In the genomic region with DNA sequence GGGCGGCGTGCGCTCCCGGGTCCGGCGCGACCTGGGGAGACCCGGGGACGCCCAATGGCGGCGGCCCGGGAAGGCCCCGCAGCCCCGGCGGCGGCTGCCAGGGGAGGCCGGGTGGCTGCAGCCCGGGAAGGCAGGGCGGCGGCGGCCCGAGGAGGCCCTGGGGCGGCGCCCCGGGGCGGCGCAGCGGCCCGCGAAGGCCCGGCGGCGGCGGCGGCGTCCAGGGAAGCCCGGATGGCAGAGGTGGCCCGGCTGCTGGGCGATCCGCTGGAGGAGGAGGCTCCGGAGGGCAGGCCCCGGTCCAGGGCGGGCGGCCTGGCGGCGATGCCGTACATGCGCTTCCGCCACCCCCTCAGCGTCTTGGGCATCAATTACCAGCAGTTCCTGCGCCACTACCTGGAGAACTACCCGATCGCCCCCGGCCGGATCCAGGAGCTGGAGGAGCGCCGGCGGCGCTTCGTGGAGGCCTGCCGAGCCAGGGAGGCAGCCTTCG, we compare ENCODE assay signal across 8 mouse cellular contexts. TPM values are rescaled to one million over a fixed set of nuclear protein-coding genes. Genes with fewer than 3 reads are reported as not detected.
A peak's percentile ranks its signal among the peaks of the same experiment; 100 is the strongest.
DNase-seq lines count a peak whose midpoint lies in the region; ATAC-seq and TF ChIP-seq lines count a peak whose summit lies in the region.

No protein-coding gene starts in this region.

- no peaks in the 10 kb centered on the region; the same call in 1 of the 2 replicates for H3K9me3 ChIP-seq in G1E (replicated peaks)
- H3K9me3 ChIP-seq in hindbrain, embryonic 12.5 days (replicated peaks): no peaks in the 10 kb centered on the region

- peak; percentile 65 for DNase-seq in G1E (ENCODE audit: low spot score)
- DNase-seq in cerebellum, adult 2 months: peak; percentile 71 to 79
- peak; percentile 51 to 56 for DNase-seq in layer of hippocampus, postnatal 36 days
- peak; percentile 69 for DNase-seq in lung, postnatal 10 days
- DNase-seq in retina, postnatal 1 day: peak; percentile 60
- peak; percentile 66 for DNase-seq in yolk sac, embryonic 10.5 days (ENCODE audit: low spot score)

- peak overlapping the region; percentile 99 for H3K9ac ChIP-seq in hindbrain, embryonic 12.5 days

- H3K27ac ChIP-seq in cerebellum, adult 2 months (ENCODE audit: insufficient read depth, low read length): peak overlapping the region; percentile 76
- H3K27ac ChIP-seq in hindbrain, embryonic 12.5 days: peak overlapping the region; percentile 97

- peak overlapping the region; percentile 93 for H3K4me3 ChIP-seq in G1E (ENCODE audit: low read depth, low read length)
- peak overlapping the region; percentile 73 for H3K4me3 ChIP-seq in cerebellum, adult 2 months (replicated peaks; ENCODE audit: insufficient read depth, low read depth, low read length)
- H3K4me3 ChIP-seq in hindbrain, embryonic 12.5 days: peak overlapping the region; percentile 91

- TF ChIP-seq POLR2A in cerebellum, adult 2 months (IDR thresholded peaks at IDR 0.05; ENCODE audit: borderline replicate concordance, insufficient read depth, low read length): no peak

- peak overlapping the region; percentile 77 for H3K4me2 ChIP-seq in hindbrain, embryonic 12.5 days (replicated peaks)

- H3K27me3 ChIP-seq in G1E (ENCODE audit: insufficient read depth, low read length): peaks cover 2% of the 10 kb centered on the region
- no peaks in the 10 kb centered on the region for H3K27me3 ChIP-seq in cerebellum, adult 2 months (ENCODE audit: control insufficient read depth, insufficient read depth, low read length)
- H3K27me3 ChIP-seq in hindbrain, embryonic 12.5 days: peaks cover 3% of the 10 kb centered on the region; the same call in 1 of the 2 replicates

- ATAC-seq in G1E (ENCODE audit: extremely low read depth, insufficient number of reproducible peaks, low FRiP score, poor library complexity, severe bottlenecking): 0 out of 2 replicates have a peak, but pooled peaks have one; percentile 4
- peak; percentile 72 for ATAC-seq in frontal cortex, adult (ENCODE audit: low TSS enrichment)
- ATAC-seq in hindbrain, embryonic 12.5 days (ENCODE audit: low FRiP score): peak; percentile 85

- peaks cover 3% of the 10 kb centered on the region; the same call in 1 of the 2 replicates for H3K4me1 ChIP-seq in G1E (ENCODE audit: insufficient read depth, low read depth, low read length)
- no peaks in the 10 kb centered on the region for H3K4me1 ChIP-seq in cerebellum, adult 2 months (ENCODE audit: control insufficient read depth, insufficient read depth, low read length)
- peaks cover 10% of the 10 kb centered on the region for H3K4me1 ChIP-seq in hindbrain, embryonic 12.5 days

- WGBS in cerebellum, adult 2 months: under 1% methylated on average over 47 of the region's 62 CpGs
- under 1% methylated on average over 39 of the region's 62 CpGs for WGBS in hindbrain, embryonic 12.5 days

- H3K36me3 ChIP-seq in G1E (replicated peaks): peaks cover 25% of the 10 kb centered on the region
- peaks cover 29% of the 10 kb centered on the region for H3K36me3 ChIP-seq in hindbrain, embryonic 12.5 days

- no peak for TF ChIP-seq CTCF in G1E (IDR thresholded peaks at IDR 0.05; ENCODE audit: low read depth, low read length)
- TF ChIP-seq CTCF in cerebellum, adult 2 months (IDR thresholded peaks at IDR 0.05; ENCODE audit: borderline replicate concordance, insufficient read depth, low read depth, low read length): no peak

RNA-seq across cellular contexts. Expression of gene Eid2, which starts 0.4 kb away (rescaled TPM):
- total RNA-seq in G1E (2014; fragmentation: Nextera tagmentation) (18.0 and 23.5 TPM in 2 replicates), G1E (2017) (23.5 and 25.1 TPM in 2 replicates)
- polyA plus RNA-seq in G1E (2012): 51.7 and 73.7 TPM in 2 replicates
- polyA plus RNA-seq in cerebellum, adult 2 months (2012; rRNA removed): 44.2 and 44.4 TPM in 2 replicates
- 19.3 and 20.0 TPM in 2 replicates for polyA plus RNA-seq in hindbrain, embryonic 12.5 days (2016; fragmentation: Nextera tagmentation; extraction: Ambion mirVana)
- total RNA-seq in layer of hippocampus, postnatal 36 days (2021): 10 to 100 TPM; 52.9 to 60.9 TPM

RNA-seq across cellular contexts. Expression of gene Eid2b, which starts 9.5 kb away (rescaled TPM):
- total RNA-seq in G1E (2014; fragmentation: Nextera tagmentation) (7.3 and 8.9 TPM in 2 replicates), G1E (2017) (5.4 and 6.3 TPM in 2 replicates)
- 17.6 and 20.9 TPM in 2 replicates for polyA plus RNA-seq in G1E (2012)
- polyA plus RNA-seq in cerebellum, adult 2 months (2012; rRNA removed): 21.2 and 23.1 TPM in 2 replicates
- 26.7 and 28.4 TPM in 2 replicates for polyA plus RNA-seq in hindbrain, embryonic 12.5 days (2016; fragmentation: Nextera tagmentation; extraction: Ambion mirVana)
- total RNA-seq in layer of hippocampus, postnatal 36 days (2021): 10 to 100 TPM; 36.5 to 36.8 TPM

RNA-seq across cellular contexts. Expression of gene Selenov, which starts 22.9 kb away (rescaled TPM):
- total RNA-seq in G1E (2014; fragmentation: Nextera tagmentation): not detected in 2 replicates
- 0.12 TPM in 1 of 2 replicates, not detected in the other for total RNA-seq in G1E (2017)
- polyA plus RNA-seq in G1E (2012): not detected in 2 replicates
- 0.59 and 1.4 TPM in 2 replicates for polyA plus RNA-seq in cerebellum, adult 2 months (2012; rRNA removed)
- 0.34 and 0.82 TPM in 2 replicates for polyA plus RNA-seq in hindbrain, embryonic 12.5 days (2016; fragmentation: Nextera tagmentation; extraction: Ambion mirVana)
- total RNA-seq in layer of hippocampus, postnatal 36 days (2021): 1 to 10 TPM in 1 of 2 experiments, under 1 TPM in 1; 0.27 to 1.8 TPM

RNA-seq across cellular contexts. Expression of gene Dll3, which starts 34.0 kb away (rescaled TPM):
- 1.2 TPM in 1 of 2 replicates, not detected in the other for total RNA-seq in G1E (2014; fragmentation: Nextera tagmentation)
- 0.49 TPM in 1 of 2 replicates, not detected in the other for total RNA-seq in G1E (2017)
- 0.23 and 0.25 TPM in 2 replicates for polyA plus RNA-seq in G1E (2012)
- polyA plus RNA-seq in cerebellum, adult 2 months (2012; rRNA removed): 1.3 and 1.4 TPM in 2 replicates
- 56.6 and 58.9 TPM in 2 replicates for polyA plus RNA-seq in hindbrain, embryonic 12.5 days (2016; fragmentation: Nextera tagmentation; extraction: Ambion mirVana)
- 1 to 10 TPM; 2.1 to 2.8 TPM for total RNA-seq in layer of hippocampus, postnatal 36 days (2021)

RNA-seq across cellular contexts. Expression of gene Timm50, which starts 43.8 kb away (rescaled TPM):
- 107 and 113 TPM in 2 replicates for total RNA-seq in G1E (2014; fragmentation: Nextera tagmentation)
- total RNA-seq in G1E (2017): 58.3 and 73.9 TPM in 2 replicates
- polyA plus RNA-seq in G1E (2012): 184 and 298 TPM in 2 replicates
- polyA plus RNA-seq in cerebellum, adult 2 months (2012; rRNA removed): 75.7 and 78.6 TPM in 2 replicates
- polyA plus RNA-seq in hindbrain, embryonic 12.5 days (2016; fragmentation: Nextera tagmentation; extraction: Ambion mirVana): 142 and 160 TPM in 2 replicates
- 10 to 100 TPM; 41.1 to 42.1 TPM for total RNA-seq in layer of hippocampus, postnatal 36 days (2021)

Comparison
In these comparisons a context has a peak if more than half of its experiments do, and no peak if none do; other contexts are left out.
1. Peak in every context shown above with its lines: DNase-seq, ATAC-seq, H3K4me3 ChIP-seq and H3K27ac ChIP-seq.
2. ATAC-seq: peak in every context shown above with its lines; median percentile 85 in hindbrain, embryonic 12.5 days; 72 in frontal cortex, adult; 4 in G1E.